Mouse (Mus musculus) forebrain, embryonic 14.5 days (tissue): ENCODE measurements at regions not wholly inside any gene's neighbourhood (a gene's known extent, or its start where the extent isn't known, plus 50 kb on each side); places are given as distances from the start of the nearest gene placed in this dataset.

Source experiments
- ATAC-seq: fragments of 200-750 bp; cut with Nextera tagmentation; 2 replicates; pipeline ENCODE4 v1.8.0; 2017; ENCODE audit warnings: mild to moderate bottlenecking, moderate library complexity
- DNase-seq: peaks from one replicate; pipeline ENCODE4 v3.0.0-alpha.2; 2015; ENCODE audit warnings: low spot score
- H3K27ac ChIP-seq: fragments of 300-500 bp; sonication (generic); 2 replicates; pipeline ENCODE4 v1.5.1; 2014; ENCODE audit warnings: low read depth, mild to moderate bottlenecking, control low read depth, low read length, moderate library complexity
- H3K27me3 ChIP-seq: fragments of 300-500 bp; sonication (generic); replicated peaks from 2 replicates; pipeline ENCODE4 v1.6.1; 2014; ENCODE audit warnings: low read length, control low read depth, mixed read lengths; ENCODE audit not compliant: control insufficient read depth, insufficient read depth
- H3K36me3 ChIP-seq: fragments of 300-500 bp; sonication (generic); 2 replicates; pipeline ENCODE4 v1.6.1; 2014; ENCODE audit warnings: low read length, control low read depth; ENCODE audit not compliant: control insufficient read depth, insufficient read depth
- H3K4me1 ChIP-seq: fragments of 300-500 bp; sonication (generic); 2 replicates; pipeline ENCODE4 v1.6.1; 2014; ENCODE audit warnings: antibody characterized with exemption, low read length, control low read depth; ENCODE audit not compliant: control insufficient read depth, insufficient read depth
- H3K4me2 ChIP-seq: fragments of 300-500 bp; sonication (generic); 2 replicates; pipeline ENCODE4 v1.6.1; 2014; ENCODE audit warnings: mild to moderate bottlenecking, control low read depth, low read length
- H3K4me3 ChIP-seq: fragments of 300-500 bp; sonication (generic); 2 replicates; pipeline ENCODE4 v1.5.1; 2014; ENCODE audit warnings: low read depth, low read length, control low read depth
- H3K9ac ChIP-seq: fragments of 300-500 bp; sonication (generic); 2 replicates; pipeline ENCODE4 v1.6.1; 2014; ENCODE audit warnings: mild to moderate bottlenecking, low read length, control low read depth, moderate library complexity
- H3K9me3 ChIP-seq: fragments of 300-500 bp; sonication (generic); replicated peaks from 2 replicates; pipeline ENCODE4 v1.6.1; 2016; ENCODE audit warnings: low read length, control low read depth, mixed read lengths; ENCODE audit not compliant: control insufficient read depth
- WGBS: fragments of 180-500 bp; shearing (Covaris S2); extraction: QIAGEN DNeasy Blood & Tissue Kit; methylation state at CpG from one replicate; pipeline ENCODE4 v1.1.7; 2014; 5-methylcytosine and 5-hydroxymethylcytosine counted together

DNA sequence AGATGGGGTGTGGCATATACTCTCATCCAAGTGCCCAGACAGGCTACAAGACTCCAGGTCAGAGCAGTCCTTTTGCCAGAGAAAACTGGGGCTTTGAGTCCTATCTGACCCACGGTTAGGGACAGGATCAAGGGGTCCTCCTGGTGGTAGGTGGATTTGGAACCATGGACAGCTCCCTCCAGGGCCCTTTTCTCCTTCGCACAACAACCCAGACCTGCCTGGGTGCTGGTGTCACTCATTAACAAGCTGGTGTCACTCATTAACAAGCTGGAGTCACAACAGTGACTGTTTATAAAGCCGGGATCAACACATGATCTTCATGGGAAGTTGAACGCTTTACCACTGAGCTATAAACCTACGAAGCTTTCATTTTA, 108.5 kb upstream of the Thy1 start:
- Histone ChIP-seq H3K9me3 (no peaks in the 10 kb centered on the region), H3K4me3 (no peak overlapping the region), H3K4me2 (peak overlapping the region; percentile 23; the same call in 1 of the 2 replicates), H3K27ac (peak overlapping the region; percentile 63), H3K36me3 (no peaks in the 10 kb centered on the region), H3K9ac (peak overlapping the region; percentile 14; the same call in 1 of the 2 replicates), H3K27me3 (peaks cover 4% of the 10 kb centered on the region; the same call in 1 of the 2 replicates), H3K4me1 (peaks cover 47% of the 10 kb centered on the region)
- WGBS = 11% methylated on average over 5 of the region's 5 CpGs
- no peak for DNase-seq
- ATAC-seq = 0 out of 2 replicates have a peak, but pooled peaks have one; percentile 1

DNA sequence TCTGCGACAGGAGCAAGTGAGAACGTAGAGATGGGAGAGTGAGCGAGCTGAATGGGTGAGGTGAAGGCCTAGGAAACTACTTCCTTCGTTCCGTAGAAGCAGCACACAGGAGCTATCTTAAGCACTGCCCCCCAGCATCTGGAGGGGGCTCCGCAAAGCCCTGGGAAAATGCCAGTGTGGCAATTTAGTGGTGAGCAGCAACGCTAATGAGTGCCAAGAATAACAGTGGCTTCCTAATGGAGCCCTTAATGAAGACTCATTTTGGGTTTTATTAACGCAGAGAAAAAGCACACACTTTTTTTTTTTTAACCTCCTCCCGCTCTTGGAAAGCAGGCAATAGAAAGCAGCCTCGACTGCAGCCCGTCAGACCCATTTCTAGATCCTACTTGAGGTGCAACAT, 103.8 kb upstream of the Thy1 start:
- ATAC-seq (no peak), DNase-seq (peak; percentile 79)
- Histone ChIP-seq H3K9ac (no peak overlapping the region), H3K27ac (no peak overlapping the region; the same call in 1 of the 2 replicates), H3K27me3 (0 out of 2 replicates have a peak, but pooled peaks cover 17% of the 10 kb centered on the region), H3K4me1 (peaks cover 29% of the 10 kb centered on the region), H3K9me3 (no peaks in the 10 kb centered on the region), H3K4me2 (no peak overlapping the region), H3K36me3 (no peaks in the 10 kb centered on the region), H3K4me3 (no peak overlapping the region)
- WGBS = 15% methylated on average over 11 of the region's 11 CpGs

DNA sequence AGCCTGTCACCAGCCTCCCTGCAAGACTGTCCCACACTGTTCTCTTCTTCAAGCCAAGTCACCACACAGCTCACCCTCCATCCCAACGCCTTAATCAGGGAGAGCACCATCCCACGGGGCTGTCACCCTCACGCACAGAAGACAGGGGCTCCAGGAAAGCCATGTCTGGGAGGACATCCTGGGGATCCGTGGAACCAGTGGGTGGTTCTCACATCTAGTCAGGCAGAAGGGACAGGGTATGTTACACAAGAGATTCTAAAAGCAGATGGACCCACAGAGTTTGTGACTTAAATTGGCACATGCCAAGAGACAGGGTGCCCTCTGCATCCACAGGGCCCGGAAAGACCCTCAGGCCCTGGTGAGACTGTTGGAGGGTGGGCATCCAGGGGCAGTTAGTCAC, 101.0 kb upstream of the Thy1 start:
- no peak for DNase-seq
- H3K9ac ChIP-seq = no peak overlapping the region
- H3K36me3 ChIP-seq = no peaks in the 10 kb centered on the region
- H3K9me3 ChIP-seq = no peaks in the 10 kb centered on the region
- peaks cover 31% of the 10 kb centered on the region for H3K4me1 ChIP-seq
- H3K27ac ChIP-seq = no peak overlapping the region
- no peak overlapping the region for H3K4me3 ChIP-seq
- WGBS = 92% methylated on average over 5 of the region's 5 CpGs
- no peak overlapping the region for H3K4me2 ChIP-seq
- no peak for ATAC-seq
- 0 out of 2 replicates have a peak, but pooled peaks cover 17% of the 10 kb centered on the region for H3K27me3 ChIP-seq

DNA sequence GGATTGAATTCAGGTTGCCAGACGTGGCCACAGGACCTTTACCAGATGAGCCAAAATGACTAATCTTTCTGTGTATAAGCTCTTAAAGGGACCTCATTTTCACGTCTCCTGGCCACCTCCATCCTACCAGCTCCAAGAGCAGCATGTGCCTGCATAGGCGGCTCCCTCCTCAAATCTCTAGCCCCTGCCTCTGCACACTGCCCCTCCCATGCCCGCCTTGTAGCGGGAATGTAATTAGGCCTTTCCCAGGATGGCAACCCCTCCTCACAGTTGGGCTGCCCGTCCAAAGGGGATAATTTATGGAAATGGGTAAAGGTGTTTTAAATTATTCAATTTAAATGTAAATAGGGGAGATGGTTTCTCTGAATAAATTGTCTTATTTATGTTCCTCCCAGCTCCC, 99.7 kb upstream of the Thy1 start:
- ATAC-seq = peak; percentile 73
- Histone ChIP-seq H3K4me2 (no peak overlapping the region), H3K27me3 (0 out of 2 replicates have a peak, but pooled peaks cover 12% of the 10 kb centered on the region), H3K4me3 (no peak overlapping the region), H3K9me3 (no peaks in the 10 kb centered on the region), H3K36me3 (no peaks in the 10 kb centered on the region), H3K4me1 (peaks cover 31% of the 10 kb centered on the region), H3K27ac (no peak overlapping the region), H3K9ac (no peak overlapping the region)
- no peak for DNase-seq
- WGBS = 7% methylated on average over 6 of the region's 6 CpGs

DNA sequence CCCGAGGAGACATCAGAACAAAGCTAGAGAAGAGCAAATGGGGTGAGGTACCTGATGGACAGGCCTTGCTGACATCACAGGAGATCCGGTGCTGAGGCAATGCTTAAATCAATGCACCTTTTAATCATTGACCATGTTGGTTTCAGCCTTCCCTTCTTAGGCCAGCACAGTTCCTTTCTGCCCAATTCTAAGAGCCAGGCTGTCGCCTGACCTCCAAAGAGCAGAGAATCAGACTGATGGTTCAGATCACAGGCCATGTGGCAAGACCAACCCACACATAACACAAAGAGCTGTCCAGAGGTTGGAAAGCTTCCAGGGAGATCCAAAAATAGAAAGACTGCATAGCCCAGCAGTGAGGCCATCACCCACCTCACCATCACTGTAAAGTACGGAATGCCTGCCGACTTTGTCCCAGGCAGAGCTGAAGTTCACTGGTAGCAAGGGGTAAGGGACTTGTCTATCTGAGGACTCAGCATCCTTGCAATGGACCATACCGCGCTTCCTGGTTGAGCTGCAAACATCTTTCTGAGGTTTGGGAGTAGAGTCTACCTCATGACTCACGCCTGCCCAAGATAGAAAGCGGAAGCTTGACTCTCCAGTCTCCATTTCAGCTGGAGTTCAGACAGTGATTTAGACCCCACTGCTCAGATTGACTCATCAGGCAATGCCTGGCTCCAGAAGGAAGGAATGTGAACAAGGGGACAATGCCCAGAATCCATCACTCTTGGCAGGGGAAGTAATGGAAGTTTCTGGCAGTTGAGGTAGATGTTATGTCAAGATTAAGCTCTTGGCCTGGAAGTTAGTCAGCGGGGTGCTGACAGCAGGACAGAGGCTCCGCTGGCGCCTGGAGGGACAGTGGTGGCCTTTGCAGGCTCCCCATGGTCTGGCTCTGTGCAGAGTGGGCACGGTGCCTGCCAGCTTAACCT, 98.1 kb upstream of the Thy1 start:
- no peak overlapping the region for H3K27ac ChIP-seq
- no peak overlapping the region for H3K4me3 ChIP-seq
- H3K36me3 ChIP-seq = no peaks in the 10 kb centered on the region
- no peak for DNase-seq
- H3K27me3 ChIP-seq = 0 out of 2 replicates have a peak, but pooled peaks cover 12% of the 10 kb centered on the region
- no peak overlapping the region for H3K9ac ChIP-seq
- ATAC-seq = no peak
- H3K9me3 ChIP-seq = no peaks in the 10 kb centered on the region
- peaks cover 25% of the 10 kb centered on the region for H3K4me1 ChIP-seq
- no peak overlapping the region for H3K4me2 ChIP-seq
- WGBS = 82% methylated on average over 13 of the region's 13 CpGs

DNA sequence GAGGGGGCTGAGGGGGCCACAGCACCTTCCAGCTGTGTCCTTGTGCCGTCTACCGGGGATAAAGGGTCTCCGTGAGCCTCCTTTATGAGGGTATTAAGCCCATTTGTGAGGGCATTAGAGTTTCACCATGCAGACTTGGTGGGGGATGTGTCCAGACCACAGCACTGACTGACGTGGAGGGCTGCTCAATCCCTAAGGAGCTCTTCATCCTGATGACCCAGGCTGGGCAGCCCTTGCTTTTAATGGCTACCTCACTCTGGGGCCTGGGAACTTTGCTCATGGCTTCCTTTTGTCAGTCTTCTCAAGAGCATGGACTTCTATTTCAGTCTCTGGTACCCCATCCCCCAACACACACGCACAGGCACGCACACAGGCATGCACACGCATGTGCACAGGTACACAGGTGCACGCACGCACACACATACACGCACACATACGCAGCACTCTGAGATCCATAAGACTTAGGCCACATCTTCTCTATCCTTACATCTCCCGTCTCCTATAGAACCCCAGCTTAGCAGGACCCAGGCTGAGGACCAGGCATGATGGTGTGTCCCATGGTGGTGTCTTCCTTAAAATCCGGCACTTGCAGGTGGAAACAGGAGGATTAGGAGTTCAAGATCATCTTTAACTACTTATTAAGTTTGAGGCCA, 97.1 kb upstream of the Thy1 start:
- WGBS = 75% methylated on average over 13 of the region's 13 CpGs

DNA sequence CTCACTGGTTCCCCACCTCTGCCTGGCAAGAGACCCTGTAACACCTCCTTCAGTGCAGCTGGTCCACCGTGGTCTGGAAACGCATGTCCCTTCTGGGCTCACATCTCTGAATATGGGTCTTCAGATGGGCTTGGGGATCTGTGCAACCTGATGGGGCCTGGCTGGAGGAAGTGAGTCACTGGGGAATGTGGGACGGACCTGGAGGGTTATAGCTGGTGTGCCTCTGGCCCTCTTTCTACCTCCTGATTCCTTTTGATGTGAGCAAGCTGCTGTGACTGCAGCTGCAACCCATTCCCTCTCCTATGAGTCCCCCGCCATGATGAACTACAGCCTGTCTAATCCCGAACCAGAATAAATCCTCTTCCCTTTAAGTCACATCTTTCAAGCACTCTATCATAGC, 96.1 kb upstream of the Thy1 start:
- Histone ChIP-seq H3K9ac (no peak overlapping the region), H3K27me3 (0 out of 2 replicates have a peak, but pooled peaks cover 4% of the 10 kb centered on the region), H3K9me3 (no peaks in the 10 kb centered on the region), H3K4me1 (peaks cover 23% of the 10 kb centered on the region), H3K4me3 (no peak overlapping the region), H3K27ac (no peak overlapping the region), H3K4me2 (no peak overlapping the region), H3K36me3 (no peaks in the 10 kb centered on the region)
- DNase-seq (no peak), ATAC-seq (no peak)
- WGBS = 85% methylated on average over 5 of the region's 5 CpGs

More for the DNA sequence above, 97.1 kb upstream of the Thy1 start:
- Histone ChIP-seq H3K4me1 (peaks cover 23% of the 10 kb centered on the region), H3K9ac (no peak overlapping the region), H3K4me3 (no peak overlapping the region), H3K27ac (no peak overlapping the region), H3K36me3 (no peaks in the 10 kb centered on the region), H3K4me2 (no peak overlapping the region), H3K27me3 (0 out of 2 replicates have a peak, but pooled peaks cover 10% of the 10 kb centered on the region), H3K9me3 (no peaks in the 10 kb centered on the region)
- DNase-seq (no peak), ATAC-seq (no peak)

DNA sequence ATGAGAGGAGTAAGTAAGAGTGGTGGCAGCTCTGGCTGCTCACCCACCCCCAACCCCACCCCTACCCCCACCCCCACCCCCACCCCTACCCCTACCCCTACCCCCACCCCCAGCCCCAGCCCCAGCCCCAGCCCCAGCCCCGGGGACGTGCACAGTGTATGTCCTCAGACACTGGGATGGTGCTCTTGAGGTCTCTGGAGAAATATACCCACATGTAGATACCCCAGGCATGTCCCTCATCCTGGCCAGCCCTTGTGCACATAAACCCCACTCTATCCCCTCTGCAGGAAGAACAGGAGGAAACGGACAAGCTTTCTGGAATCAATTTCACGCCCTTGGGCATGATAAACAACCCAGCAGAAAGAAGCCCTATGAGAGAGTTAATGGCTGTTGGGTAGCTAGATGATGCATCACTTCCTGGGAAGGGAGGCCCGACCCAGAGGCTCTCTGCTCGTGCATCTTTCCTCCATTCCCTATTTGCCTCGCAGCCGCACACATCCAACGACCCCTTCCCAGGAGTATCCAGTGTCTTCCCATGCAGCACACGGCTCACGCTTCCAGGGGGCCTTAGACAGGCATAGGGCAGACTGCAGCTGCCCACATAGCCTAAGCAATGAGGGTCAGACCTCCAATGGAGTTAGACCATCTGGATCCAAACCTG, 95.6 kb upstream of the Thy1 start:
- no peak overlapping the region for H3K9ac ChIP-seq
- no peak for ATAC-seq
- H3K27ac ChIP-seq = no peak overlapping the region
- no peak overlapping the region for H3K4me2 ChIP-seq
- no peak overlapping the region for H3K4me3 ChIP-seq
- H3K4me1 ChIP-seq = peaks cover 18% of the 10 kb centered on the region
- 71% methylated on average over 10 of the region's 11 CpGs for WGBS
- H3K27me3 ChIP-seq = no peaks in the 10 kb centered on the region
- no peaks in the 10 kb centered on the region for H3K36me3 ChIP-seq
- H3K9me3 ChIP-seq = no peaks in the 10 kb centered on the region
- DNase-seq = no peak
